Mouse (Mus musculus): ENCODE measurements around the gene Hist1h2af. TPM values are rescaled to one million over a fixed set of nuclear protein-coding genes. Genes with fewer than 3 reads are reported as not detected.

The Hist1h2af gene
- polyA plus RNA-seq, 1 experiment from 2014 or later, result 4.3 TPM

Small RNAs within 50 kb of the gene (microRNA-seq; reads per million reads assigned to microRNA genes)
- gene Gm44297 (not detected), gene Gm44359 (not detected), gene Gm44394 (not detected), gene n-TStga1 (1.4 reads per million)

Other genes starting within 250 kb of the Hist1h2af start
- gene Zfp322a, start 164.7 kb upstream of the Hist1h2af start, polyA plus RNA-seq (2015; fragmentation: Nextera tagmentation; extraction: Ambion mirVana), result 49.9 and 54.0 TPM in 2 replicates
- gene Abt1, start 110.0 kb upstream of the Hist1h2af start, polyA plus RNA-seq (2015; fragmentation: Nextera tagmentation; extraction: Ambion mirVana), result 13.7 and 14.6 TPM in 2 replicates
- gene Btn1a1, start 68.0 kb upstream of the Hist1h2af start, polyA plus RNA-seq (2015; fragmentation: Nextera tagmentation; extraction: Ambion mirVana), result 0.08 and 0.11 TPM in 2 replicates
- 0.50 and 0.54 TPM in 2 replicates for gene Btn2a2, start 45.0 kb upstream of the Hist1h2af start, polyA plus RNA-seq (2015; fragmentation: Nextera tagmentation; extraction: Ambion mirVana)
- gene Hist1h4h, start 2.9 kb upstream of the Hist1h2af start, polyA plus RNA-seq (2015; fragmentation: Nextera tagmentation; extraction: Ambion mirVana), result 4.5 and 5.6 TPM in 2 replicates
- 4.6 and 6.0 TPM in 2 replicates for gene Hist1h3g, start 1.5 kb downstream of the Hist1h2af start, polyA plus RNA-seq (2015; fragmentation: Nextera tagmentation; extraction: Ambion mirVana)
- gene Hist1h2bh, start 9.5 kb downstream of the Hist1h2af start, polyA plus RNA-seq (2015; fragmentation: Nextera tagmentation; extraction: Ambion mirVana), result 0.64 and 0.92 TPM in 2 replicates
- 0.54 and 0.82 TPM in 2 replicates for gene Hist1h3f, start 10.1 kb downstream of the Hist1h2af start, polyA plus RNA-seq (2015; fragmentation: Nextera tagmentation; extraction: Ambion mirVana)
- gene Hist1h4f, start 17.7 kb downstream of the Hist1h2af start, polyA plus RNA-seq (2015; fragmentation: Nextera tagmentation; extraction: Ambion mirVana), result 1.5 and 2.0 TPM in 2 replicates
- gene Hist1h1d, start 19.4 kb downstream of the Hist1h2af start, polyA plus RNA-seq (2015; fragmentation: Nextera tagmentation; extraction: Ambion mirVana), result 0.37 and 0.55 TPM in 2 replicates
- 4.7 TPM in 2 replicates for gene Hist1h3e, start 28.5 kb downstream of the Hist1h2af start, polyA plus RNA-seq (2015; fragmentation: Nextera tagmentation; extraction: Ambion mirVana)
- 57.3 and 57.7 TPM in 2 replicates for gene Hist1h2ae, start 37.3 kb downstream of the Hist1h2af start, polyA plus RNA-seq (2015; fragmentation: Nextera tagmentation; extraction: Ambion mirVana)
- gene Hist1h2bg, start 37.5 kb downstream of the Hist1h2af start, polyA plus RNA-seq (2015; fragmentation: Nextera tagmentation; extraction: Ambion mirVana), result 8.5 and 9.1 TPM in 2 replicates
- gene Hist1h2bf, start 40.3 kb downstream of the Hist1h2af start, polyA plus RNA-seq (2015; fragmentation: Nextera tagmentation; extraction: Ambion mirVana), result 4.3 and 4.4 TPM in 2 replicates
- gene Hist1h2ad, start 40.5 kb downstream of the Hist1h2af start, polyA plus RNA-seq (2015; fragmentation: Nextera tagmentation; extraction: Ambion mirVana), result 2.5 and 3.0 TPM in 2 replicates
- 6.1 and 6.6 TPM in 2 replicates for gene Hist1h3d, start 41.9 kb downstream of the Hist1h2af start, polyA plus RNA-seq (2015; fragmentation: Nextera tagmentation; extraction: Ambion mirVana)
- 102 TPM in 2 replicates for gene Hist1h4d, start 47.7 kb downstream of the Hist1h2af start, polyA plus RNA-seq (2015; fragmentation: Nextera tagmentation; extraction: Ambion mirVana)
- 3.2 and 3.3 TPM in 2 replicates for gene Hist1h2be, start 87.2 kb downstream of the Hist1h2af start, polyA plus RNA-seq (2015; fragmentation: Nextera tagmentation; extraction: Ambion mirVana)
- 14.7 and 15.9 TPM in 2 replicates for gene Hist1h1e, start 88.7 kb downstream of the Hist1h2af start, polyA plus RNA-seq (2015; fragmentation: Nextera tagmentation; extraction: Ambion mirVana)
- 1.3 and 1.6 TPM in 2 replicates for gene Hist1h2ac, start 150.0 kb downstream of the Hist1h2af start, polyA plus RNA-seq (2015; fragmentation: Nextera tagmentation; extraction: Ambion mirVana)
- gene Hist1h2bc, start 150.3 kb downstream of the Hist1h2af start, polyA plus RNA-seq (2015; fragmentation: Nextera tagmentation; extraction: Ambion mirVana), result 72.4 and 78.3 TPM in 2 replicates
- 0.26 TPM in 1 of 2 replicates, not detected in the other for gene Hist1h1t, start 161.9 kb downstream of the Hist1h2af start, polyA plus RNA-seq (2015; fragmentation: Nextera tagmentation; extraction: Ambion mirVana)
- 4.5 and 5.9 TPM in 2 replicates for gene Hist1h4c, start 164.5 kb downstream of the Hist1h2af start, polyA plus RNA-seq (2015; fragmentation: Nextera tagmentation; extraction: Ambion mirVana)
- 9.3 and 9.4 TPM in 2 replicates for gene Hfe, start 176.9 kb downstream of the Hist1h2af start, polyA plus RNA-seq (2015; fragmentation: Nextera tagmentation; extraction: Ambion mirVana)
- gene Hist1h1c, start 204.9 kb downstream of the Hist1h2af start, polyA plus RNA-seq (2015; fragmentation: Nextera tagmentation; extraction: Ambion mirVana), result 25.6 and 28.3 TPM in 2 replicates
- 6.8 and 9.7 TPM in 2 replicates for gene Hist1h3c, start 211.7 kb downstream of the Hist1h2af start, polyA plus RNA-seq (2015; fragmentation: Nextera tagmentation; extraction: Ambion mirVana)
- 2.1 and 2.5 TPM in 2 replicates for gene Hist1h2bb, start 212.8 kb downstream of the Hist1h2af start, polyA plus RNA-seq (2015; fragmentation: Nextera tagmentation; extraction: Ambion mirVana)
- gene Hist1h2ab, start 217.2 kb downstream of the Hist1h2af start, polyA plus RNA-seq (2015; fragmentation: Nextera tagmentation; extraction: Ambion mirVana), result 33.6 and 37.8 TPM in 2 replicates
- 8.8 and 13.2 TPM in 2 replicates for gene Hist1h3b, start 218.4 kb downstream of the Hist1h2af start, polyA plus RNA-seq (2015; fragmentation: Nextera tagmentation; extraction: Ambion mirVana)
- gene Hist1h4b, start 223.1 kb downstream of the Hist1h2af start, polyA plus RNA-seq (2015; fragmentation: Nextera tagmentation; extraction: Ambion mirVana), result 4.6 and 6.0 TPM in 2 replicates
- 0.90 TPM in 1 of 2 replicates, not detected in the other for gene Hist1h4a, start 227.3 kb downstream of the Hist1h2af start, polyA plus RNA-seq (2015; fragmentation: Nextera tagmentation; extraction: Ambion mirVana)
- 6.1 and 7.8 TPM in 2 replicates for gene Hist1h3a, start 228.5 kb downstream of the Hist1h2af start, polyA plus RNA-seq (2015; fragmentation: Nextera tagmentation; extraction: Ambion mirVana)
- gene Hist1h1a, start 229.8 kb downstream of the Hist1h2af start, polyA plus RNA-seq (2015; fragmentation: Nextera tagmentation; extraction: Ambion mirVana), result 0.91 and 1.7 TPM in 2 replicates
- not detected in 2 replicates for gene Trim38, start 236.0 kb downstream of the Hist1h2af start, polyA plus RNA-seq (2015; fragmentation: Nextera tagmentation; extraction: Ambion mirVana)

Data from kidney, embryonic 16.5 days (tissue).